8 mouse cellular contexts compared by ENCODE assay signal in genomic region chr1:172499765-172500441, GRCm38 (mm10). TPM values are rescaled to one million over a fixed set of nuclear protein-coding genes. Genes with fewer than 3 reads are reported as not detected.
DNase-seq lines count a peak whose midpoint lies in the region; ATAC-seq lines count a peak whose summit lies in the region.

Tagln2 (plus strand) TSS chr1:172500047.

- peak within 1 kb of the TSS; percentile 81 for H3K27ac ChIP-seq in brown adipose tissue, adult 24 weeks (replicated peaks; ENCODE audit: low read depth, low read length)
- peak within 1 kb of the TSS; percentile 78 for H3K27ac ChIP-seq in liver, embryonic 13.5 days

- peaks cover 19% of the 10 kb centered on the region for H3K4me1 ChIP-seq in brown adipose tissue, adult 24 weeks (ENCODE audit: control insufficient read depth, insufficient read depth, insufficient read length, low read length)
- H3K4me1 ChIP-seq in liver, embryonic 13.5 days (replicated peaks), result peaks cover 45% of the 10 kb centered on the region

- H3K36me3 ChIP-seq in liver, embryonic 13.5 days, result peaks cover 8% of the 10 kb centered on the region; the same call in 1 of the 2 replicates

- H3K4me2 ChIP-seq in liver, embryonic 13.5 days, result peak within 1 kb of the TSS; percentile 71

- WGBS in liver, embryonic 13.5 days (ENCODE audit: insufficient replicate concordance), result 2% methylated on average over 30 of the region's 30 CpGs

- peaks cover 19% of the 10 kb centered on the region for H3K27me3 ChIP-seq in liver, embryonic 13.5 days

- peak in 1 of 2 experiments; percentile 26 for DNase-seq in frontal cortex, adult 2 months (ENCODE audit: extremely low spot score in 1 of 2, low spot score in 1 of 2)
- peak; percentile 84 for DNase-seq in gastrocnemius, postnatal 25 days
- peak; percentile 57 for DNase-seq in liver, embryonic 13.5 days
- DNase-seq in naive thymus-derived CD4-positive, alpha-beta T cell, adult 2 months (ENCODE audit: low read depth), result peak; percentile 66
- DNase-seq in thymus, postnatal 0 days (ENCODE audit: low spot score), result peak; percentile 32

- no peaks in the 10 kb centered on the region for H3K9me3 ChIP-seq in liver, embryonic 13.5 days (replicated peaks)

- peak within 1 kb of the TSS; percentile 72 for H3K9ac ChIP-seq in liver, embryonic 13.5 days

- ATAC-seq in frontal cortex, adult (ENCODE audit: low TSS enrichment), result no peak
- peak; percentile 26 for ATAC-seq in inflammation-experienced regulatory T-cells, adult 6 months
- ATAC-seq in liver, embryonic 13.5 days (ENCODE audit: low read depth), result peak; percentile 55; the same call in 1 of the 2 replicates

- peak within 1 kb of the TSS; percentile 84 for H3K4me3 ChIP-seq in brown adipose tissue, adult 24 weeks (ENCODE audit: insufficient read depth, low read depth, low read length)
- peak within 1 kb of the TSS; percentile 68 for H3K4me3 ChIP-seq in liver, embryonic 13.5 days (replicated peaks)

RNA-seq across cellular contexts. Expression of gene Tagln2, which starts in this region (rescaled TPM):
- 19.1 and 19.9 TPM in 2 replicates for polyA plus RNA-seq in frontal cortex, adult 2 months (2012; rRNA removed)
- 26.2 and 29.3 TPM in 2 replicates for polyA plus RNA-seq in brown adipose tissue, adult 24 weeks (2012; ENCODE audit: insufficient read depth, insufficient read length, missing spikeins)
- total RNA-seq in gastrocnemius, postnatal 25 days (2021), result 10 to 100 TPM; 24.8 to 33.7 TPM
- 100 to 1,000 TPM; 260 to 650 (median 280) TPM for polyA plus RNA-seq in inflammation-experienced regulatory T-cells, adult 6 months (2017; shearing (Covaris generic))
- polyA plus RNA-seq in liver, embryonic 13.5 days (2015; fragmentation: Nextera tagmentation; extraction: Ambion mirVana), result 127 and 145 TPM in 2 replicates
- polyA plus RNA-seq in thymus, postnatal 0 days (2015; fragmentation: Nextera tagmentation; extraction: Ambion mirVana), result 151 and 180 TPM in 2 replicates
